In the genomic region with DNA sequence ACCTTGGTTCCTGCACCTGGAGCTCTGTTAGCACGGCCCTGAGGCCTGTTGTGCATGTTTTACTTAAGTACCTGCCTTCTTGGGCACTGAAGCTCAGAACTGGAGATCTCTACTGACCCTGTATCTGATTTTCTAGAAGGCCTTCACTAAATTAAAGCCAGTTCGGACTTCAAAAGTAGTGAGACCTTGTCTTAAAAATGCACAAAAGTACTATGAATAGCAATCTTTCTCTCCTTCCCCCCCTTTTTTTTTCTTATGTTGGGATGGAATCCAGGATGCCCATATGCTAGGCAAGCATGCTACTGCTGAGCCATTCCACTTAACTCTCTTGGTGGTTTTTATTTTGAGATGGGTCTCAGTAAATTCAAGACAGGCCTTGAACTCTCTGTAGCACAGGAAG, we compare ENCODE assay signal across 15 mouse cellular contexts. TPM values are rescaled to one million over a fixed set of nuclear protein-coding genes. Genes with fewer than 3 reads are reported as not detected.
DNase-seq lines count a peak whose midpoint lies in the region; ATAC-seq and TF ChIP-seq lines count a peak whose summit lies in the region.
"Had no signal": no experiment of that assay in that cellular context is flagged by ENCODE, and none has a peak within 500 bp of the region (broad histone marks: within the 10 kb centered on the region; RNA-seq: fewer than 3 reads in every experiment).

No protein-coding gene starts in this region.

- no peaks in the 10 kb centered on the region for H3K36me3 ChIP-seq in hindbrain, embryonic 13.5 days
- H3K36me3 ChIP-seq in hindbrain, embryonic 14.5 days (replicated peaks; ENCODE audit: control insufficient read depth, insufficient read depth) = no peaks in the 10 kb centered on the region
- no peaks in the 10 kb centered on the region for H3K36me3 ChIP-seq in lung, postnatal 0 days (ENCODE audit: insufficient read depth, low read length)
- H3K36me3 ChIP-seq in neural tube, embryonic 15.5 days = no peaks in the 10 kb centered on the region
- H3K36me3 ChIP-seq: embryonic facial prominence, embryonic 12.5 days; midbrain, embryonic 12.5 days had no signal

- no peak for ATAC-seq in hindbrain, embryonic 13.5 days (ENCODE audit: low FRiP score)
- no peak for ATAC-seq in hindbrain, embryonic 14.5 days (ENCODE audit: low FRiP score)
- no peak for ATAC-seq in lung, postnatal 0 days
- no peak for ATAC-seq in neural tube, embryonic 15.5 days (ENCODE audit: low FRiP score)

- no peak overlapping the region for H3K4me3 ChIP-seq in hindbrain, embryonic 13.5 days
- H3K4me3 ChIP-seq in hindbrain, embryonic 14.5 days (replicated peaks; ENCODE audit: low read length) = no peak overlapping the region
- no peak overlapping the region for H3K4me3 ChIP-seq in lung, postnatal 0 days (ENCODE audit: low read depth, low read length)
- H3K4me3 ChIP-seq in neural tube, embryonic 15.5 days (replicated peaks) = no peak overlapping the region
- H3K4me3 ChIP-seq: embryonic facial prominence, embryonic 12.5 days; limb, embryonic 13.5 days; midbrain, embryonic 12.5 days had no signal

- H3K27me3 ChIP-seq in hindbrain, embryonic 13.5 days = no peaks in the 10 kb centered on the region
- no peaks in the 10 kb centered on the region for H3K27me3 ChIP-seq in hindbrain, embryonic 14.5 days (ENCODE audit: control insufficient read depth, insufficient read depth, low read length)
- H3K27me3 ChIP-seq in lung, postnatal 0 days (replicated peaks; ENCODE audit: insufficient read depth, low read length) = no peaks in the 10 kb centered on the region
- H3K27me3 ChIP-seq in neural tube, embryonic 15.5 days (replicated peaks) = no peaks in the 10 kb centered on the region
- H3K27me3 ChIP-seq: embryonic facial prominence, embryonic 12.5 days; limb, embryonic 13.5 days; midbrain, embryonic 12.5 days had no signal

- TF ChIP-seq CTCF in lung, postnatal 0 days (IDR thresholded peaks at IDR 0.05) = no peak

- H3K9ac ChIP-seq in hindbrain, embryonic 13.5 days = no peak overlapping the region
- no peak overlapping the region for H3K9ac ChIP-seq in hindbrain, embryonic 14.5 days
- H3K9ac ChIP-seq in lung, postnatal 0 days (replicated peaks; ENCODE audit: low read depth) = no peak overlapping the region
- H3K9ac ChIP-seq in neural tube, embryonic 15.5 days (replicated peaks) = no peak overlapping the region
- H3K9ac ChIP-seq: embryonic facial prominence, embryonic 12.5 days; limb, embryonic 13.5 days; lung, embryonic 14.5 days; midbrain, embryonic 12.5 days had no signal

- H3K9me3 ChIP-seq in hindbrain, embryonic 13.5 days = no peaks in the 10 kb centered on the region
- no peaks in the 10 kb centered on the region for H3K9me3 ChIP-seq in hindbrain, embryonic 14.5 days (ENCODE audit: control insufficient read depth, low read length)
- no peaks in the 10 kb centered on the region for H3K9me3 ChIP-seq in lung, postnatal 0 days (ENCODE audit: low read length)
- no peaks in the 10 kb centered on the region for H3K9me3 ChIP-seq in neural tube, embryonic 15.5 days (replicated peaks)
- H3K9me3 ChIP-seq: embryonic facial prominence, embryonic 12.5 days; G1E; limb, embryonic 13.5 days; midbrain, embryonic 12.5 days had no signal

- H3K27ac ChIP-seq in hindbrain, embryonic 13.5 days = peak overlapping the region; percentile 58; the same call in 1 of the 2 replicates
- no peak overlapping the region; the same call in 1 of the 2 replicates for H3K27ac ChIP-seq in hindbrain, embryonic 14.5 days
- H3K27ac ChIP-seq in lung, postnatal 0 days (ENCODE audit: low read length) = peak overlapping the region; percentile 15; the same call in 1 of the 2 replicates
- H3K27ac ChIP-seq in neural tube, embryonic 15.5 days (replicated peaks) = no peak overlapping the region
- H3K27ac ChIP-seq: embryonic facial prominence, embryonic 12.5 days; midbrain, embryonic 12.5 days had no signal

- H3K4me1 ChIP-seq in hindbrain, embryonic 13.5 days (replicated peaks) = peaks cover 84% of the 10 kb centered on the region
- H3K4me1 ChIP-seq in hindbrain, embryonic 14.5 days (replicated peaks; ENCODE audit: control insufficient read depth, insufficient read depth, low read length) = peaks cover 31% of the 10 kb centered on the region; the same call in 1 of the 2 replicates
- H3K4me1 ChIP-seq in lung, postnatal 0 days (ENCODE audit: insufficient read depth, low read depth, low read length) = peaks cover 40% of the 10 kb centered on the region
- H3K4me1 ChIP-seq in neural tube, embryonic 15.5 days = peaks cover 59% of the 10 kb centered on the region

- TF ChIP-seq EP300 in lung, postnatal 0 days (IDR thresholded peaks at IDR 0.05) = no peak

- H3K4me2 ChIP-seq in hindbrain, embryonic 13.5 days = no peak overlapping the region
- no peak overlapping the region for H3K4me2 ChIP-seq in hindbrain, embryonic 14.5 days (replicated peaks)
- H3K4me2 ChIP-seq in lung, postnatal 0 days (replicated peaks; ENCODE audit: low read depth, low read length) = no peak overlapping the region
- no peak overlapping the region for H3K4me2 ChIP-seq in neural tube, embryonic 15.5 days
- H3K4me2 ChIP-seq: embryonic facial prominence, embryonic 12.5 days; limb, embryonic 13.5 days; lung, embryonic 14.5 days; midbrain, embryonic 12.5 days had no signal

- DNase-seq in cerebellum, postnatal 10 days = peak; percentile 28 to 39
- DNase-seq in cerebellum, adult 9-11 months = no peak
- no peak for DNase-seq in hindbrain, embryonic 14.5 days (ENCODE audit: low spot score)
- no peak for DNase-seq in lung, postnatal 0 days (ENCODE audit: low spot score)
- DNase-seq in lung, postnatal 25 days (ENCODE audit: low spot score) = no peak
- peak; percentile 74 for DNase-seq in telencephalon, adult 2 months (ENCODE audit: low read depth, low spot score)
- DNase-seq: kidney, postnatal 10 days; lung, embryonic 14.5 days had no signal

- 87% methylated on average over 2 of the region's 2 CpGs for WGBS in hindbrain, embryonic 13.5 days
- 93% methylated on average over 2 of the region's 2 CpGs for WGBS in hindbrain, embryonic 14.5 days
- 63% methylated on average over 2 of the region's 2 CpGs for WGBS in lung, postnatal 0 days
- WGBS in neural tube, embryonic 15.5 days = 92% methylated on average over 2 of the region's 2 CpGs

RNA-seq across cellular contexts. Expression of a gene that starts 10.8 kb away (rescaled TPM):
- 68.0 and 71.0 TPM in 2 replicates for polyA plus RNA-seq in hindbrain, embryonic 13.5 days (2015; fragmentation: Nextera tagmentation; extraction: Ambion mirVana)
- polyA plus RNA-seq in hindbrain, embryonic 14.5 days (2014; fragmentation: Nextera tagmentation; extraction: Ambion mirVana) = 51.1 and 62.7 TPM in 2 replicates
- 64.1 and 72.9 TPM in 2 replicates for polyA plus RNA-seq in lung, postnatal 0 days (2015; fragmentation: Nextera tagmentation; extraction: Ambion mirVana)
- 52.0 and 59.7 TPM in 2 replicates for polyA plus RNA-seq in neural tube, embryonic 15.5 days (2015; fragmentation: Nextera tagmentation; extraction: Ambion mirVana)

RNA-seq across cellular contexts. Expression of a gene that starts 49.1 kb away (rescaled TPM):
- polyA plus RNA-seq in hindbrain, embryonic 13.5 days (2015; fragmentation: Nextera tagmentation; extraction: Ambion mirVana) = 32.1 and 34.0 TPM in 2 replicates
- polyA plus RNA-seq in hindbrain, embryonic 14.5 days (2014; fragmentation: Nextera tagmentation; extraction: Ambion mirVana) = 25.1 and 26.4 TPM in 2 replicates
- 10.5 and 12.3 TPM in 2 replicates for polyA plus RNA-seq in lung, postnatal 0 days (2015; fragmentation: Nextera tagmentation; extraction: Ambion mirVana)
- polyA plus RNA-seq in neural tube, embryonic 15.5 days (2015; fragmentation: Nextera tagmentation; extraction: Ambion mirVana) = 32.6 and 33.9 TPM in 2 replicates

RNA-seq across cellular contexts. Expression of a gene that starts 49.1 kb away (rescaled TPM):
- polyA plus RNA-seq in hindbrain, embryonic 13.5 days (2015; fragmentation: Nextera tagmentation; extraction: Ambion mirVana) = 126 TPM in 2 replicates
- polyA plus RNA-seq in hindbrain, embryonic 14.5 days (2014; fragmentation: Nextera tagmentation; extraction: Ambion mirVana) = 156 and 193 TPM in 2 replicates
- 92.4 and 94.5 TPM in 2 replicates for polyA plus RNA-seq in lung, postnatal 0 days (2015; fragmentation: Nextera tagmentation; extraction: Ambion mirVana)
- 187 and 191 TPM in 2 replicates for polyA plus RNA-seq in neural tube, embryonic 15.5 days (2015; fragmentation: Nextera tagmentation; extraction: Ambion mirVana)

RNA-seq across cellular contexts. Expression of a gene that starts 51.6 kb away (rescaled TPM):
- 50.2 and 52.0 TPM in 2 replicates for polyA plus RNA-seq in hindbrain, embryonic 13.5 days (2015; fragmentation: Nextera tagmentation; extraction: Ambion mirVana)
- polyA plus RNA-seq in hindbrain, embryonic 14.5 days (2014; fragmentation: Nextera tagmentation; extraction: Ambion mirVana) = 98.6 and 100 TPM in 2 replicates
- 0.12 TPM in 1 of 2 replicates, not detected in the other for polyA plus RNA-seq in lung, postnatal 0 days (2015; fragmentation: Nextera tagmentation; extraction: Ambion mirVana)
- polyA plus RNA-seq in neural tube, embryonic 15.5 days (2015; fragmentation: Nextera tagmentation; extraction: Ambion mirVana) = 78.0 and 99.5 TPM in 2 replicates
- polyA plus RNA-seq: G1E; heart, postnatal 0 days had no signal

Comparison
In these comparisons a context has a peak if more than half of its experiments do, and no peak if none do; other contexts are left out.
1. DNase-seq: peak in cerebellum, postnatal 10 days (2 of 2) and telencephalon, adult 2 months (single experiment); none in cerebellum, adult 9-11 months (single experiment), hindbrain, embryonic 14.5 days (single experiment), lung, postnatal 0 days (single experiment) and lung, postnatal 25 days (single experiment).
2. H3K27ac ChIP-seq: peak in hindbrain, embryonic 13.5 days (single experiment) and lung, postnatal 0 days (single experiment); none in hindbrain, embryonic 14.5 days (single experiment) and neural tube, embryonic 15.5 days (single experiment).